Mouse (Mus musculus): ENCODE results near the gene A830018L16Rik. TPM values are rescaled to one million over a fixed set of nuclear protein-coding genes. Genes with fewer than 3 reads are reported as not detected.

The A830018L16Rik gene
- total RNA-seq, 1 experiment from 2014 or later, result 0.12 TPM

- ATAC-seq (ENCODE audit: extremely low read depth, insufficient number of reproducible peaks, low FRiP score, poor library complexity, severe bottlenecking), result no peak
Observed at GRCm38 (mm10) chr1:11580026-11580425, 166.1 kb downstream of the A830018L16Rik start.

- no peak for ATAC-seq (ENCODE audit: extremely low read depth, insufficient number of reproducible peaks, low FRiP score, poor library complexity, severe bottlenecking)
Observed at GRCm38 (mm10) chr1:11588305-11588704, 174.4 kb downstream of the A830018L16Rik start.

GRCm38 (mm10) chr1:11650137-11650536, 236.2 kb downstream of the A830018L16Rik start:
- no peak for ATAC-seq (ENCODE audit: extremely low read depth, insufficient number of reproducible peaks, low FRiP score, poor library complexity, severe bottlenecking)

- no peak for ATAC-seq (ENCODE audit: extremely low read depth, insufficient number of reproducible peaks, low FRiP score, poor library complexity, severe bottlenecking)
Observed at GRCm38 (mm10) chr1:11652773-11653172, 238.9 kb downstream of the A830018L16Rik start.

GRCm38 (mm10) chr1:11657341-11658060, 243.6 kb downstream of the A830018L16Rik start:
- no peak for ATAC-seq (ENCODE audit: extremely low read depth, insufficient number of reproducible peaks, low FRiP score, poor library complexity, severe bottlenecking)

GRCm38 (mm10) chr1:11658061-11658625, 244.2 kb downstream of the A830018L16Rik start:
- ATAC-seq (ENCODE audit: extremely low read depth, insufficient number of reproducible peaks, low FRiP score, poor library complexity, severe bottlenecking), result no peak

- ATAC-seq (ENCODE audit: extremely low read depth, insufficient number of reproducible peaks, low FRiP score, poor library complexity, severe bottlenecking), result no peak
Observed at GRCm38 (mm10) chr1:11744749-11745314, 330.9 kb downstream of the A830018L16Rik start.

GRCm38 (mm10) chr1:11748424-11748823, 334.5 kb downstream of the A830018L16Rik start:
- no peak for ATAC-seq (ENCODE audit: extremely low read depth, insufficient number of reproducible peaks, low FRiP score, poor library complexity, severe bottlenecking)

- no peak for ATAC-seq (ENCODE audit: extremely low read depth, insufficient number of reproducible peaks, low FRiP score, poor library complexity, severe bottlenecking)
Observed at GRCm38 (mm10) chr1:11750065-11750464, 336.2 kb downstream of the A830018L16Rik start.

- ATAC-seq (ENCODE audit: extremely low read depth, insufficient number of reproducible peaks, low FRiP score, poor library complexity, severe bottlenecking), result no peak
Observed at GRCm38 (mm10) chr1:11750607-11751006, 336.7 kb downstream of the A830018L16Rik start.

- no peak for ATAC-seq (ENCODE audit: extremely low read depth, insufficient number of reproducible peaks, low FRiP score, poor library complexity, severe bottlenecking)
Observed at GRCm38 (mm10) chr1:11751996-11752395, 338.1 kb downstream of the A830018L16Rik start.

GRCm38 (mm10) chr1:11788264-11788663, 374.4 kb downstream of the A830018L16Rik start:
- no peak for ATAC-seq (ENCODE audit: extremely low read depth, insufficient number of reproducible peaks, low FRiP score, poor library complexity, severe bottlenecking)

GRCm38 (mm10) chr1:11792820-11793219, 378.9 kb downstream of the A830018L16Rik start:
- no peak for ATAC-seq (ENCODE audit: extremely low read depth, insufficient number of reproducible peaks, low FRiP score, poor library complexity, severe bottlenecking)

GRCm38 (mm10) chr1:11795666-11796065, 381.8 kb downstream of the A830018L16Rik start:
- no peak for ATAC-seq (ENCODE audit: extremely low read depth, insufficient number of reproducible peaks, low FRiP score, poor library complexity, severe bottlenecking)

- ATAC-seq (ENCODE audit: extremely low read depth, insufficient number of reproducible peaks, low FRiP score, poor library complexity, severe bottlenecking), result no peak
Observed at GRCm38 (mm10) chr1:11872847-11873246, 458.9 kb downstream of the A830018L16Rik start.

GRCm38 (mm10) chr1:11873573-11873972, 459.7 kb downstream of the A830018L16Rik start:
- ATAC-seq (ENCODE audit: extremely low read depth, insufficient number of reproducible peaks, low FRiP score, poor library complexity, severe bottlenecking), result no peak

- ATAC-seq (ENCODE audit: extremely low read depth, insufficient number of reproducible peaks, low FRiP score, poor library complexity, severe bottlenecking), result no peak
Observed at GRCm38 (mm10) chr1:11881706-11882105, 467.8 kb downstream of the A830018L16Rik start.

GRCm38 (mm10) chr1:11895715-11896114, 481.8 kb downstream of the A830018L16Rik start:
- no peak for ATAC-seq (ENCODE audit: extremely low read depth, insufficient number of reproducible peaks, low FRiP score, poor library complexity, severe bottlenecking)

- ATAC-seq (ENCODE audit: extremely low read depth, insufficient number of reproducible peaks, low FRiP score, poor library complexity, severe bottlenecking), result no peak
Observed at GRCm38 (mm10) chr1:11915873-11916272, 502.0 kb downstream of the A830018L16Rik start.

- no peak for ATAC-seq (ENCODE audit: extremely low read depth, insufficient number of reproducible peaks, low FRiP score, poor library complexity, severe bottlenecking)
Observed at GRCm38 (mm10) chr1:11936984-11937383, 523.1 kb downstream of the A830018L16Rik start.

Measured in neutrophil, adult 5-6 weeks (primary cell).